Mouse (Mus musculus) liver, adult 2 months (tissue): ENCODE data around the gene Vmn2r19.

ENCODE experiments used
- CTCF ChIP-seq: fragments of 200-500 bp; IDR thresholded peaks from 2 replicates; pipeline ENCODE4 v1.5.1; 2011; ENCODE audit warnings: low read depth, low read length, control low read depth
- POLR2A ChIP-seq: fragments of 200-500 bp; IDR thresholded peaks from 2 replicates; pipeline ENCODE4 v1.6.1; 2011; ENCODE audit warnings: low read length, control low read depth; ENCODE audit not compliant: insufficient read depth; ENCODE audit errors: extremely low read depth

DNA sequence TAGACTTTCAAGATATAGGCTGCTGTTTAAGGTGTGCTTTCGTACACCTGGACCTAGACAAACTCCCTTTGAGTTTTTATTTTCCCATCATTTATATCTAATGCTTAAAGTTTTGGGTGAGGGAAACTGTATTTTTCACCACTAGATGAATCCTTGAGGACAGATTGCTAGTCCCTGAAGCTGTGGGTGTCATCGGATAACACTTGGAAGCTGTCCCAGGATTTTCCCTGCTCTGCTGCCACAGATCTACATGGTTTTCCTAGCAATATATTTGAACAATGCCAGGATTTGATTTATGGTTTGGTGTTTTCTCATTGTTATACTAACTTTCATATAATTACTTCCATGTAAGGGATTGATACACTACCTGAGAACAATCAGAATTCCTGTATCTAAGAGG, 28.7 kb upstream of the Vmn2r19 start:
- TF ChIP-seq CTCF (no peak), POLR2A (no peak)
